Mouse (Mus musculus): ENCODE data around the gene Nup210l.

DNA sequence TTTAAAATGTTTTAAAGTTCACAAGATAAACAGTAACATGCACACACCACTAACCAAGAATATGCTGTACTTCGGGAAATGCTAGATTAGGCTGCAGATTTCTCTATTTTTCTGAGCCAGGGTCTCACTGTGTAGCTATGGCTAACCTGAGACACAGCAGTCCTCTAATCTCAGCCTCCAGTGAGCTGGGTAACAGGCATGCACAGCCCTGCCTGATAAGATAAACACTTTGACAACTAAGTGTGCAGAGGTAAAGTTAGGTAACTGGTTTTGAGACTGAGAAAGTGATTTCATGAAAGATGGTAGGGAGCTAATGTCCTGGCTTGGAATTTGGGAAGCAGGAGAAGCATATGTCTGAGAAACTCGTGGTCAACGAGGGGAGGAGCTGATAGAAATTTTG, 9.5 kb upstream of the Nup210l start:
- TF ChIP-seq POLR2A (IDR thresholded peaks at IDR 0.05; ENCODE audit: insufficient read length, low read depth) (no peak), MAX (IDR thresholded peaks at IDR 0.05; ENCODE audit: low read depth) (no peak)

All from myocyte (in vitro differentiated cells).